Mouse (Mus musculus): ENCODE results near the gene Hps5. TPM values are rescaled to one million over a fixed set of nuclear protein-coding genes. Genes with fewer than 3 reads are reported as not detected.

The Hps5 gene
- total RNA-seq (2014; rRNA removed) (16.7 and 24.6 TPM in 2 replicates), polyA plus RNA-seq (2015; fragmentation: Nextera tagmentation; extraction: Ambion mirVana) (8.1 and 9.0 TPM in 2 replicates)

DNA sequence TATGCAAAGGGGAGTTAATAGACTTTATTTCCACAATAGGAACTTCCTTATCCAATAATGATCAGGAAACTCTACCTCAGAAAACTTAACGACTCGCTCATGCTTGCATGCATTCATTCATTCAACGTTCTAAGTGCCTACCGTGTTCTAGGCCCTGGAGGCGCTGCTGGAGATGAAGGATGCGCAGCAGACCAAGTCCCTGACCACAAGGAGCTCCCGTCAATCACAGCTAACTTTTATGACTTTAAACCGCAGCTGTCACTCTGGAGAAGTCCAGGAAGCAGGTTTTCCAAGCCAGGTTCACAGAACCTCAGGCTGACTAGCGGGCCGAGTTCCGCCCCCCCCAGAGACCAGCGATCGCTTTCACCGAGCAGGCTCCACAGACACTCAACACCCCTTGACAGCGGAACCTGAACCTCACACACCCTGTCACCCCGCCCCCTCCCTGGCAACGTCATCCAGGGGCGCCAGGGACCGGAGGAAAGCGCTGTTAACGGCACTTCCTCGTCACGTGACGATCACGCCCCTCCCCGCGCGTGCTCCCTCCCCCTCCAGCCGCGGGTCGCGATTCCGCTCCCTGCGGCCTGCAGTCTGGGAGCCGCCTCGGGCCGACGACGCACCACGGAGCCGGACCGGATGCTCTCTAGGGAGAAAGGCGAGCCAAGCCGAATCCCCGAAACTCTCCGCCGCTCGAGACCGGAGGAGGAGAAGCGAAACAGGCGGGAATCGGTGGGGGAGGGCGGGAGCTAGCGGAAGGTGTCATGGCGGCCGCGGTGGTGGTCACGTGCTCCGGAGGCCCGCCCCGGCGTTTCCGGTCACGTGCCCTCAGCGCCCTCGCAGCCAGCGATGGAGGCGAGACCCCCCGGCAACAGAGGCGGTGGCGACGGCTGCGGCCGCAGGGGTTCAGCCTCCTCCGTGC, at the start of gene Hps5, which contains the start of gene Gtf2h1:
TSS of gene Hps5 (minus strand) at position 778 of the 919 bp plus-strand sequence.
TSS of gene Gtf2h1 (plus strand) at position 817 of the 919 bp plus-strand sequence.
- Histone ChIP-seq H3K4me1 (ENCODE audit: insufficient read depth, low read length) (peaks cover 15% of the 10 kb centered on the region; the same call in 1 of the 2 replicates), H3K9ac (replicated peaks; ENCODE audit: low read length, poor library complexity, severe bottlenecking) (peak within 1 kb of the TSS; percentile 93), H3K36me3 (ENCODE audit: insufficient read depth, low read length) (peaks cover 10% of the 10 kb centered on the region; the same call in 1 of the 2 replicates), H3K9me3 (ENCODE audit: low read length) (no peaks in the 10 kb centered on the region), H3K4me3 (ENCODE audit: low read depth, low read length) (peak within 1 kb of the TSS; percentile 94), H3K4me2 (ENCODE audit: low read depth, low read length, poor library complexity, severe bottlenecking) (peak within 1 kb of the TSS; percentile 84), H3K27ac (ENCODE audit: low read depth, low read length) (peak within 1 kb of the TSS; percentile 76), H3K27me3 (ENCODE audit: insufficient read depth, low read length) (no peaks in the 10 kb centered on the region)
- 1% methylated on average over 68 of the region's 75 CpGs for WGBS
- ATAC-seq (ENCODE audit: low FRiP score) (peak; percentile 97), DNase-seq (ENCODE audit: low spot score) (peak; percentile 96)
- no peak; the same call in 1 of the 2 replicates for TF ChIP-seq CTCF (IDR thresholded peaks at IDR 0.05)

DNA sequence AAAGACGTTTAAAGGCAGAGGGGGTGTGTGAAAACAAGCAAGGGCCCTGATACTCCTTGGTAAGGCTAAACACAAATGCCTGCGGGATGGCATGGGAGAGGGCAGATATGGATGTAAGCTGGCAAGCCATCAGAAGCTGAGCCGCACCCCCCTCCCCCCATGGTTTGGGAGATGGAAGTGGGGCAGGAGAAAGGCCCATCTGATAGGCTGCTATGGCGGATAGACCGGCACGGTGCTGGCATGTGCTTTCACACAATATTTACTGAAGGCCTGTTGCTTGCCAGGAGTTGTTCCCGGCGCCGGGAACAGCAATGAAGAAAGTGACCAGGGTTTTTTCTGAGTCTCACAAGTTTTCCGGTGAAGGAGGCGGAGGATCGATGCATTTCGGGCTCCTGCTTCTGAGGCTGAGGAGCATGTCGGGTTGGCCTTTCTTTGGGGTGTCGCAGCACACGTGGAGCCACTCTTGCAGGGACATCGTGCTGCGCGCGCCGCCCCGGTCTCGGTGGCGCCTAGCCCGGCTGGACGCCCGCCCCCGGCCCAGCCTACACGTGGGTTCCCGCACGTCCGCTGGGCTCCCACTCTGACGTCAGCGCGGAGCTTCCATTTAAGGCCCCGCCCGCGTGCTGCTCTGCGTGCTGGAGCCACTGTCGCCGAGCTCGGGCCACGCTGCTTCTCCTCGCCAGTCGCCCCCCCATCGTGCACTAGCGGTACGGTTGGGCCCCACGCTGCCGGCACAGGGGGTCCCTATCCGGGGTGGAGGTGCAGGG, 49.5 kb upstream of the Hps5 start:
- Histone ChIP-seq H3K27me3 (ENCODE audit: insufficient read depth, low read length) (no peaks in the 10 kb centered on the region), H3K4me2 (ENCODE audit: low read depth, low read length, poor library complexity, severe bottlenecking) (peak overlapping the region; percentile 90), H3K36me3 (ENCODE audit: insufficient read depth, low read length) (peaks cover 16% of the 10 kb centered on the region), H3K9ac (replicated peaks; ENCODE audit: low read length, poor library complexity, severe bottlenecking) (peak overlapping the region; percentile 84), H3K9me3 (ENCODE audit: low read length) (no peaks in the 10 kb centered on the region), H3K4me3 (ENCODE audit: low read depth, low read length) (peak overlapping the region; percentile 73), H3K4me1 (ENCODE audit: insufficient read depth, low read length) (peaks cover 6% of the 10 kb centered on the region), H3K27ac (ENCODE audit: low read depth, low read length) (peak overlapping the region; percentile 77)
- no peak for TF ChIP-seq CTCF (IDR thresholded peaks at IDR 0.05)
- peak; percentile 95 for DNase-seq (ENCODE audit: low spot score)
- ATAC-seq (ENCODE audit: low FRiP score): peak; percentile 90
- under 1% methylated on average over 39 of the region's 51 CpGs for WGBS

DNA sequence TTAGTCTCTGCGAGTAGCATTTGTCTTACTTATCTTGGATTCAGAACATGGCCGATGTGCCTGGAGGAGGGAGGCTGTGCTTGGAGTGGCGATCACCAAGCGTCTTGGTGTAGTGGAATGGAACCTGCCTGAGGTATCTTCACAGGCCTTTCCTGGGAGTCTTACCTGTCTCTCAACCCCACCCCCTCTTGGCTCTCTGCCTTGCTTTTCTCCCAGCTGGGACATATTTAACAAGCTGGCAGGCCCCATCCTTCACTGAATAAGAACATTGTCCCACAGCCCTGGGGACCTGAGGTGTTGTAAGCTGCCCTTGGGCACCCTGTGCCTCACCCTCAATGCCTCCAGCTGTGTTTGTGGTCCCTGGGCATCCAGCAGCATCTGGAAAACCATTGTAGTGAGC, 47.7 kb upstream of the Hps5 start:
- ATAC-seq (ENCODE audit: low FRiP score) (no peak), DNase-seq (ENCODE audit: low spot score) (no peak)
- Histone ChIP-seq H3K27me3 (ENCODE audit: insufficient read depth, low read length) (no peaks in the 10 kb centered on the region), H3K4me2 (ENCODE audit: low read depth, low read length, poor library complexity, severe bottlenecking) (no peak overlapping the region), H3K4me3 (ENCODE audit: low read depth, low read length) (no peak overlapping the region), H3K36me3 (ENCODE audit: insufficient read depth, low read length) (peaks cover 2% of the 10 kb centered on the region; the same call in 1 of the 2 replicates), H3K9ac (replicated peaks; ENCODE audit: low read length, poor library complexity, severe bottlenecking) (no peak overlapping the region), H3K4me1 (ENCODE audit: insufficient read depth, low read length) (peaks cover 15% of the 10 kb centered on the region), H3K27ac (ENCODE audit: low read depth, low read length) (no peak overlapping the region), H3K9me3 (ENCODE audit: low read length) (no peaks in the 10 kb centered on the region)
- WGBS: 90% methylated on average over 4 of the region's 4 CpGs
- TF ChIP-seq CTCF (IDR thresholded peaks at IDR 0.05): no peak

DNA sequence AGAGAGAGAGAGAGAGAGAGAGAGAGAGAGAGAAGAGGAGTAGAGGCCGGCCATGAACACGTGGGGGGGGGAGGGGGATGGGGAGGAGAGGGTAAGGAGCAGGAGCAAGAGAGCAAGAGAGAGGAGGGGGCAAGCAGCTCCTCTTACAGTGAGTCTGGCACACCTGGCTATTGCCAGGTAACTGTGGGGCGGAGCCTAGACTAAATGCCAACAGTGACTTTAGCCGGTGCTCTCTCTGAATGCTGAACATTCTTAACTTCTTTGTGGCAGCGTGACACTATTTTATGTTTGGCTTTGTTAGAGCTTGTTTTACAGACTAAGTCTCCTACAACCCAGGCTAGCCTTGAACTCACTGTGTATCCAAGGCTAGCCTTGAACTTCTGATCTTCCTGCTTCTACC, 46.4 kb upstream of the Hps5 start:
- H3K27me3 ChIP-seq (ENCODE audit: insufficient read depth, low read length): no peaks in the 10 kb centered on the region
- 36% methylated on average over 5 of the region's 5 CpGs for WGBS
- H3K4me1 ChIP-seq (ENCODE audit: insufficient read depth, low read length): peaks cover 18% of the 10 kb centered on the region
- H3K4me3 ChIP-seq (ENCODE audit: low read depth, low read length): no peak overlapping the region
- no peak for TF ChIP-seq CTCF (IDR thresholded peaks at IDR 0.05)
- H3K27ac ChIP-seq (ENCODE audit: low read depth, low read length): no peak overlapping the region
- H3K9me3 ChIP-seq (ENCODE audit: low read length): no peaks in the 10 kb centered on the region
- ATAC-seq (ENCODE audit: low FRiP score): no peak
- H3K4me2 ChIP-seq (ENCODE audit: low read depth, low read length, poor library complexity, severe bottlenecking): no peak overlapping the region
- H3K9ac ChIP-seq (replicated peaks; ENCODE audit: low read length, poor library complexity, severe bottlenecking): no peak overlapping the region
- H3K36me3 ChIP-seq (ENCODE audit: insufficient read depth, low read length): no peaks in the 10 kb centered on the region
- DNase-seq (ENCODE audit: low spot score): no peak

DNA sequence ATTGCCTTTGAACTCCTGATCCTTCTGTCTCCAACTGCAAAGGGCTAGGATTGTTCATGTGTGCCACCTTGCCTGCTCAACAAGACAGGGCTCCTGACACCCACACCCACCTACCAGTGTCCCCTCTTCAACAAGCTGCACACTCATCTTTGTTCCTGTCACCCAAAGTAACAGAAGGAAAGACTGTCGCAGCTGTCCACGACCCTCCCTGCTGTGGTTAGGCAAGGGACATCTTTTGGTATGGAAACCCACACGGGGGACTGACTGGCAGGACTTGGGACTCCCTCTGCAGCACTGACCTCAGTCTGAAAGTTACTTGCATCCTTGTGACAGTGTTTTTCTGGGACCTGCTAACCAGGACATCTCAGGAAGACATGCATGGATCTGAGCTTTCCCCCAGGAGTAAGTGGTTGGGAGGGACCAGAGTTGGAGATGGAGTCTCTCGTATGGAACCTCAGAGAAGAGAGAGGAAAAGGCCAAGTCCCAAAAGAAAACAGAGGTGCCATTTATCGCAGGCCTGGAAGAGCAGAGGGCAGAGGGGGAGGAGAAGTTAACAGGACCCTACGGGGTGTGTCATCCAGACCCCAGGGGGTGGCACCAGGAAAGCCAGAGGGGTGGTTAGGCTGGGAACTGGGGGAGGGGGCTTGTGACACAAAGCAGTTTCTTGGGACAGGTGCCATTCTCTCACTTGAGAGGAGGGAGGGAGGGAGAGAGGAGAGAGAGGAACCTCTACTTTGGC, 45.1 kb upstream of the Hps5 start, which contains the start of gene Ldha:
TSS of gene Ldha (plus strand) at position 689 of the 739 bp plus-strand sequence.
- Histone ChIP-seq H3K4me1 (ENCODE audit: insufficient read depth, low read length) (peaks cover 18% of the 10 kb centered on the region), H3K4me3 (ENCODE audit: low read depth, low read length) (no peak within 1 kb of the TSS), H3K9me3 (ENCODE audit: low read length) (no peaks in the 10 kb centered on the region), H3K4me2 (ENCODE audit: low read depth, low read length, poor library complexity, severe bottlenecking) (no peak within 1 kb of the TSS), H3K27me3 (ENCODE audit: insufficient read depth, low read length) (no peaks in the 10 kb centered on the region), H3K36me3 (ENCODE audit: insufficient read depth, low read length) (no peaks in the 10 kb centered on the region), H3K9ac (replicated peaks; ENCODE audit: low read length, poor library complexity, severe bottlenecking) (no peak within 1 kb of the TSS), H3K27ac (ENCODE audit: low read depth, low read length) (no peak within 1 kb of the TSS)
- no peak for DNase-seq (ENCODE audit: low spot score)
- WGBS: 35% methylated on average over 6 of the region's 6 CpGs
- no peak for ATAC-seq (ENCODE audit: low FRiP score)
- no peak for TF ChIP-seq CTCF (IDR thresholded peaks at IDR 0.05)
